Mouse (Mus musculus) yolk sac, embryonic 10.5 days (tissue): ENCODE results near the gene Coro1b.
A peak's percentile ranks its signal among the peaks of the same experiment; 100 is the strongest.
"Not testable (repeated sequence)": the region's sequence is repeated elsewhere in the genome, so short reads cannot be mapped to it uniquely, and the experiment has no call there.

Experiments
- DNase-seq: peaks from one replicate; pipeline ENCODE4 v3.0.0-alpha.2; 2017; ENCODE audit warnings: low spot score

The Coro1b gene

DNA sequence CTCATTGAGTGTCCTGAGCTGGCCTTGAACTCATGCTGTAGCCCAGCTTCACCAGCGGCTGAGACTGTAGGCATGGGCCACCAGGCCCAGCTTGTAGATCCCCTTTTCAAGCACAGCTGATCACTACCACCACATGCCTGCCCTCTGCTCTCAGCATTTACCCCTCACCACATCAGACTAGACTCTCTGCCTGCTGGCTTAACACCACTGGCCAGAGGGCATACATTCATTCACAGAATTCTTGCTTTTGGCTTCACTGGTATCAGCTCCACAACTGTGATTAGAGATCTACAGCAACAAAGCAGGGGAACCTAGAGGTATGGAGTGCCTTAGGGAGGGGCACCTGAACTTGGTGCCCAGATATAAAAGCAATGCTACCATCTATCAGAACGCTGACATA lies 27.9 kb upstream of the Coro1b start:
- no peak for DNase-seq

DNA sequence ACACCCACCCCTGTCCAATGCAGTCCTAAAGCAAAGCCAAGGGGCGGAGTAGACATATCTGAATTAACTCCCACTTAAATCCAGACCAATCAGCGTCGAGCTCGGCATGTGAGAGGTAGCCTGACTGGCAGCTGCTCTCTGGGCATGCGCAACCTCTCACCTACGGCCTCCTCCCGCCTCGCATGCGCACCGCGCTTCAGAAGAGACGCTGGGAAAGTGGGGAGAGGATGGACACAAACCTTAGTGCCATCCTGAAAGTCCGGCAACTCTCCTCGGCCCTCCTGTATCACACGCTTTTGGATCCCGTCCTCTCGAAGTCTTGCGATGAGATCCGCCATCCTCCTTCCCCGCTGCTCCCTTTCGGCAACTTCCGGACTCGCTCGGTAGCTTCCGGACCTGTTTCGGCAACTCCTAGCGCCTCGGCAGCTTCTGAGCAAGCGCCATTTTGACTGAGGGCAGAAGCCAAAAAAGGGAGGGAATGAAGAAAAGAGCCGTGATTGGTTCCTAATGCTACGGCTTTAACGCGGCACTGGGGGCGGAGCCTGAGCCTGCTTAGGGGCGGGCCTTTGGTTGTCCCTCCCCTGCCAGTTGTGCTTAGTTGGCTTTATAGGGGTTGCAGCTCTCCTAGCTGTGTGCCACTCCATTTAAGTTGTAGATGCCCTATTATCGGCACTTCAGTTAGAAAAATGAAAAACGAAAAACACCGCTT lies 27.2 kb upstream of the Coro1b start:
- DNase-seq, result peak; percentile 98

GRCm38 (mm10) chr19:4121896-4122295 lies 26.5 kb upstream of the Coro1b start:
- not testable (repeated sequence) for DNase-seq

GRCm38 (mm10) chr19:4122411-4123370 lies 25.7 kb upstream of the Coro1b start:
- no peak for DNase-seq

- DNase-seq, result no peak
These were observed 24.0 kb upstream of the Coro1b start for GRCm38 (mm10) chr19:4124432-4124831.

DNA sequence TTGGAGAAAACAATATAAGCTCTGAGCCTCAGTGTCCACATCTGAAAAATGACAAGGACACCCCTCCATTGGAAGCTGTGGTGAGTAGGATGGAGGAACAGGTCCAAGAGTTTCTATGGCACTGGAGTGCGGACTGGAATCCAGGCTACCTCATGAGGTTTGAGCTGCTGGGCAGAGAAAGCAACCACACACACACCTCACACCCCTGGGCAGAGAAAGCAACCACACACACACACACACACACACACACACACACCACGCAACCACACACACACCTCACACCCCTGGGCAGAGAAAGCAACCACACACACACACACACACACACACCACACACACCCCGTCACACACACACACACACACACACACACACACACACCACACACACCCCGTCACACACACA lies 23.2 kb upstream of the Coro1b start:
- DNase-seq, result not testable (repeated sequence)

DNA sequence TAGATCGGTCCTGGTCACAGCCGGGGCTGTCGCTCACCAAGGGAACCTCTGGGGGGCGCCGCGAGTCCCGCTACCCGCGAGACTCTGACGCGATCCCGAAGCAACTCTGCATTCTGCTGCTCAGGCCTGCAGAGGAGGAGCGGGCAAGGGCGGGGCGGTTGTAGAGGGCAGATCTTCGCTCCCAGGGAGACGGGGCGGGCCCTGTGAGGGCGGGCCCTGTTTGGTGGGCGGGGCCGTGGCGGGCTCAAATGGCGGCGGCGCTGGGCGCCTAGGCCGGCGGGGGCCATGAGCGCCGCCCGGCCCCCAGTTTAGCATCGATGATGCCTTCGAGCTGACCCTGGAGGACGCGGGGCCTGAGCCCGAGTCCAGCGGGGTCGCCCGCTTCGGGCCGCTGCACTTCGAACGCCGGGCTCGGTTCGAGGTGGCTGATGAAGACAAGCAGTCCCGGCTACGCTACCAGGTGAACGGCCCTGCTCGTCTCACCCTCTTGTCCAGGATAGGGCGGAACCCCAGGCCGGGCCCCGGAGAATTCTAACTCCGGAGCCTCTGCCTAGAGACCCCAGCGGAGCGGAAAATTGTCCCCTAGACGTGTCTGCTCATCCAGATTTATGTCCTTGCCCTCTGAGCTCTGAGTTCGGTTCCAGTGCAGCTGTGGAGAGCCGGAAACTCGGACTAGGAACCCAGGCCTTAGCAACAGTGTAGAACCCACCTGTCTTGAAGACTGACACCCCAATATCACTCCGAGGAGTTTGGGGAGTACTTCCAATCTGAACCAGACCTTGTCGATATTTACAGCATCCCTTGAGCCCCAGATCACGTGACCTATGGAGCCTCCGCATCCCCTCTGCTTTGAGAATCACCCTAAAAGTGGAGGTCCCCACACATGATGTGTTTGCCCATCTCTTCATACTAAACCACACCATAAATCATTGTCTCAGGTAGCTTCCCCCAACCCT lies 22.4 kb upstream of the Coro1b start, which contains the start of gene Aip:
Gene Aip (minus strand): TSS at position 118 of the 956 bp plus-strand sequence.
- DNase-seq, result peak; percentile 98

GRCm38 (mm10) chr19:4126759-4127495 lies 21.5 kb upstream of the Coro1b start:
- DNase-seq, result no peak

GRCm38 (mm10) chr19:4129462-4129861 lies 19.0 kb upstream of the Coro1b start:
- no peak for DNase-seq

GRCm38 (mm10) chr19:4130106-4130505 lies 18.3 kb upstream of the Coro1b start:
- DNase-seq, result no peak

GRCm38 (mm10) chr19:4131075-4131474 lies 17.3 kb upstream of the Coro1b start:
- no peak for DNase-seq

DNA sequence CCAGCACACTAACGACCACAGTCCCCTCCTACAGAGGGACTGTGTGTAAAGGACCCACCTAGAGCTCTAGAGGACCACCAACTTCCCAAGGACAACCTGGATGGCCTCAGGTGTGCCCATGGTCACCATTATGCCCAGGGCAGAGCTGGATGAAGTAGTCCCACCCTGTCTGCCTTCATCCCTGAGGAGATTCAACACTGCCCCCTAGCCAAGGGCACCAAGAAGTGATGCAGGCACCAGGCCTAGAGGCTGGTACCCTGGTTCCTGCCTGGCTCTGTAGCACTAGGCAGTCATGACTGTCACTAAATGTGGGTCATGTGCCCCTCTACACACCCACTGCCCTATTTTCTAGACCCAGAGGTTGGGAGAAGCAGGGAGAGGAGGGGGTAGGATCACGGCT lies 16.7 kb upstream of the Coro1b start:
- no peak for DNase-seq

DNA sequence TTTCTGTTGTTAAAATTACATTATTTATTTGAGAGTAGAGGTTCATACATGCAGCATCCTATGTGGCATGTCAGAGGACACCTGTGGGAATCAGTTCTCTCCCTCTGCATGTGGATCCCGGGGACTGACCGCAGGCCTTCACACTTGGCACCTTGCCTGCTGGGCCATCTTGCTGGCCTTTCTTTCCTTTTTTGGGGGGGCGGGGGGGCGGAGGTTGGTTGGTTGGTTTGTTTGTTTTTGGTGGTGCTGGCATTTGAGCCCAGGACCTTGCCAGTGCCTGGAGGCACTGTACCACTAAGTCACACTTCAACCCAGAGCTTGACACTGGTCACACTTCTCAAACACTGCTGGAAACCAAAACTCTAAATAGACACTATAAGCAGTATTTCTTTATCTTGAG lies 14.1 kb upstream of the Coro1b start:
- no peak for DNase-seq

DNA sequence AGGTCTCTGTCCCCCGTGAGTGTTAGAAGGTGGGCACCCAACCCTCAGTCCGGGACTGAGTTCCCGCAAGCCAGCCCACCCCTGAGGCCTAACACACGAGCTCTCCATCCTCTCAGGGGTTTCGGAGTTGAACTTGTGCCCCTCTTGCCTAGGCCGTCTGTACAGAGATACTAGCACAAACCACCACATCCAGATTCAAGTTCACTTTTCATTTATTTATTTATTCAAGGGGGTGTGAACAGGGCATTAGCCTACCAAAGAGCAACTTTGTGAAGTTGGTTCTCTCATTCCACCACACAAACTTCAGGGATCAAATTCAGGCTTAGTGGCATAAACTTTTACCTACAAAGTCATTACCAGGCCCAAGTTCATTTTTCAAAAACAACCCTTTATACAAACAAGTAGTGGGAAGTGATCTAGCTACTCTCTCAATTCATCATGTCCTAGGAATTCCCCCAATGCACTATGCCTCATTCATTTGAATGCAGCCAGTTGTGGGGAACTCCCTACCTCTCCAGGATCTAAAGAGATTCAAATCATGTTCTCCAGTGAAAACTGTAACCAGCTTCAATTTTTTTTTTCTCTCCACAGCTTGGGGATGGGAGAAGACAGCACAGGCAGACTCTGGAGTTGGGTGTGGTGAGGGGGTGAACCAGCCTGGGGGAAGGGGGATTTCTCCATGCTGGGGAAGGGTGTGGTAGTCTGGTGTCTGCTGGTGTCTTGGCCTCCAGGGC lies 13.0 kb upstream of the Coro1b start:
- not testable (repeated sequence) for DNase-seq

- DNase-seq, result not testable (repeated sequence)
These were observed 12.5 kb upstream of the Coro1b start for GRCm38 (mm10) chr19:4135963-4136345.

- DNase-seq, result no peak
These were observed 12.0 kb upstream of the Coro1b start for GRCm38 (mm10) chr19:4136463-4136862.

DNA sequence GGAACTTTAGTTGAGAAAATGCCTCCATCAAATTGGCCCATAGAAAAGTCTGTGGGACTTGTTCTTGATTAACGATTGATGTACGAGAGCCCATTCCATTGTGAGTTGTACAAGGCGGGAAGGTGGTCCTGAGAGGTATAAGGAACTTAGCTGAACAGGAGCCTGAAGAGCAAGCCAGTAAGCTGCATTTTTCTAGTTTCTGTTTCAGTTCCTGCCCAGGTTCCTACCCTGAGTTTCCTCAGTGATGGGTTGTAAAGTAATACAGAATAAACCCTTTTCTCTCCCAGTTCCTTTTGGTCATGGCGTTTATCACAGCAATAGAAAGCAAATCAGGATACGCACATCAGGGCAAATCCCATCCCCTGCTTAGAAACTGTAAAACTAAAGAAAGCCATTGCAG lies 10.5 kb upstream of the Coro1b start:
- no peak for DNase-seq

- DNase-seq, result no peak
These were observed 9.0 kb upstream of the Coro1b start, which contains the start of gene Gpr152 for GRCm38 (mm10) chr19:4139446-4139845. Gene Gpr152, plus strand, starts transcription at chr19:4139787.

DNA sequence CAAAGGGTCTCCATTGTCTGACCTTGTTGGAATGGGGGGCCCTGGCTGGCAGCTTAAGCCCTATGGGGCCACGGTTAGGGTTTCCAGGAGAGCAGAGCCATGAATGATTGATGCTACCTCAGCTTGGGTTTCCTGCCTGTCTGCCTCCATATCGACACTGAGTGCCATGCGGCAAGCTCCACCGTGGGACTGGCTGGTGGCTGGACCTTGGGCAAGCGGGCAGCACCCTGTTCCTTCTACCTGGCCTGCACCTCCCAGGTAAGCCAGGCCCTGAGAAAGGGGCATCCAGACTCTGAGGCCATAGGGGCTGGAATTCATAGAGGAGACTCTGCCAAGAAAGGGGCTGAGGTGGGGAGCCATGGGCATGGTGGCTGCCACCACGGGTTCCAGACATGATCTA lies 8.3 kb upstream of the Coro1b start:
- DNase-seq, result no peak

DNA sequence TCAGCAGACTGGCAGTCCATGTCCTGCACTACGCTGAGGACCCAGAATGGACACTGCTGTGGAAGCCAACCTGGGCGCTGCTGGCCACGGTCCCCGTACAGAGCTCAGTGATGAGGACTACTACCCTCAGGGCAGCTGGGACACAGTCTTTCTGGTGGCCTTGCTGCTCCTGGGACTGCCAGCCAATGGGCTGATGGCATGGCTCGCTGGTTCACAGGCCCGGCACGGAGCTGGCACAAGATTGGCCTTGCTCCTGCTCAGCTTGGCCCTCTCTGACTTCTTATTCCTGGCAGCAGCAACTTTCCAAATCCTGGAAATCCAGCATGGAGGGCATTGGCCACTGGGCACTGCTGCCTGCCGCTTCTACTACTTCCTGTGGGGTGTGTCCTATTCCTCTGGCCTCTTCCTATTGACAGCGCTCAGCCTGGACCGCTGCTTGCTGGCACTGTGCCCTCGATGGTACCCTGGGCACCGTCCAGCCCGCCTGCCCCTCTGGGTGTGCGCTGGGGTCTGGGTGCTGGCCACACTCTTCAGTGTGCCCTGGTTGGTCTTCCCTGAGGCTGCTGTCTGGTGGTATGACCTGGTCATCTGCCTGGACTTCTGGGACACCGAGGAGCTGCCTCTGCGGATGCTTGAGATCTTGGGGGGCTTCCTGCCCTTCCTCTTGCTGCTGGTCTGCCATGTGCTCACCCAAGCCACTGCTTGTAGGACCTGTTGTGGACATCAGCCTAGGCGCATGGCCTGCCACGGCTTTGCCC lies 5.8 kb upstream of the Coro1b start:
- DNase-seq, result no peak
